Mouse (Mus musculus): ENCODE measurements around the gene Magi1. TPM values are rescaled to one million over a fixed set of nuclear protein-coding genes. Genes with fewer than 3 reads are reported as not detected.

Magi1 gene
- polyA plus RNA-seq, 1 experiment from 2014 or later: 29.9 TPM

GRCm38 (mm10) chr6:94200910-94201309, 82.8 kb downstream of the Magi1 start:
- Histone ChIP-seq H3K4me3 (replicated peaks) (no peak overlapping the region), H3K4me1 (peaks cover 16% of the 10 kb centered on the region; the same call in 1 of the 2 replicates), H3K27me3 (replicated peaks) (no peaks in the 10 kb centered on the region), H3K9ac (replicated peaks) (no peak overlapping the region), H3K36me3 (no peaks in the 10 kb centered on the region), H3K4me2 (no peak overlapping the region), H3K27ac (replicated peaks) (no peak overlapping the region), H3K9me3 (replicated peaks) (no peaks in the 10 kb centered on the region)
- 69% methylated on average over 3 of the region's 3 CpGs for WGBS
- ATAC-seq (ENCODE audit: low FRiP score): no peak

- Histone ChIP-seq H3K27ac (replicated peaks) (no peak overlapping the region), H3K9ac (replicated peaks) (no peak overlapping the region), H3K9me3 (replicated peaks) (no peaks in the 10 kb centered on the region), H3K27me3 (replicated peaks) (no peaks in the 10 kb centered on the region), H3K36me3 (no peaks in the 10 kb centered on the region), H3K4me1 (0 out of 2 replicates have a peak, but pooled peaks cover 12% of the 10 kb centered on the region), H3K4me2 (no peak overlapping the region), H3K4me3 (replicated peaks) (no peak overlapping the region)
- no peak for ATAC-seq (ENCODE audit: low FRiP score)
- WGBS: 85% methylated on average over 2 of the region's 2 CpGs
These were observed 84.0 kb downstream of the Magi1 start for GRCm38 (mm10) chr6:94199696-94200095.

- Histone ChIP-seq H3K36me3 (no peaks in the 10 kb centered on the region), H3K27me3 (replicated peaks) (no peaks in the 10 kb centered on the region), H3K4me3 (replicated peaks) (no peak overlapping the region), H3K9me3 (replicated peaks) (no peaks in the 10 kb centered on the region), H3K9ac (replicated peaks) (no peak overlapping the region), H3K4me1 (0 out of 2 replicates have a peak, but pooled peaks cover 2% of the 10 kb centered on the region), H3K4me2 (no peak overlapping the region), H3K27ac (replicated peaks) (no peak overlapping the region)
- WGBS: 94% methylated on average over 1 of the region's 1 CpGs
- no peak for ATAC-seq (ENCODE audit: low FRiP score)
These were observed 85.9 kb downstream of the Magi1 start for GRCm38 (mm10) chr6:94197831-94198230.

GRCm38 (mm10) chr6:94195303-94195911, 88.3 kb downstream of the Magi1 start:
- no peak overlapping the region for H3K27ac ChIP-seq (replicated peaks)
- 78% methylated on average over 14 of the region's 14 CpGs for WGBS
- H3K27me3 ChIP-seq (replicated peaks): no peaks in the 10 kb centered on the region
- no peak for ATAC-seq (ENCODE audit: low FRiP score)
- no peak overlapping the region for H3K9ac ChIP-seq (replicated peaks)
- H3K36me3 ChIP-seq: no peaks in the 10 kb centered on the region
- no peak overlapping the region for H3K4me3 ChIP-seq (replicated peaks)
- no peaks in the 10 kb centered on the region for H3K9me3 ChIP-seq (replicated peaks)
- H3K4me1 ChIP-seq: no peaks in the 10 kb centered on the region
- H3K4me2 ChIP-seq: no peak overlapping the region

- Histone ChIP-seq H3K27ac (replicated peaks) (no peak overlapping the region), H3K9ac (replicated peaks) (no peak overlapping the region), H3K27me3 (replicated peaks) (no peaks in the 10 kb centered on the region), H3K36me3 (no peaks in the 10 kb centered on the region), H3K4me3 (replicated peaks) (no peak overlapping the region), H3K9me3 (replicated peaks) (no peaks in the 10 kb centered on the region), H3K4me2 (no peak overlapping the region), H3K4me1 (no peaks in the 10 kb centered on the region)
- WGBS: 89% methylated on average over 5 of the region's 5 CpGs
- ATAC-seq (ENCODE audit: low FRiP score): no peak
These were observed 92.9 kb downstream of the Magi1 start for GRCm38 (mm10) chr6:94190830-94191229.

- H3K4me3 ChIP-seq (replicated peaks): no peak overlapping the region
- H3K36me3 ChIP-seq: no peaks in the 10 kb centered on the region
- H3K27me3 ChIP-seq (replicated peaks): no peaks in the 10 kb centered on the region
- H3K27ac ChIP-seq (replicated peaks): no peak overlapping the region; the same call in 1 of the 2 replicates
- no peak overlapping the region for H3K9ac ChIP-seq (replicated peaks)
- no peak for ATAC-seq (ENCODE audit: low FRiP score)
- no peaks in the 10 kb centered on the region for H3K9me3 ChIP-seq (replicated peaks)
- no peak overlapping the region for H3K4me2 ChIP-seq
- no peaks in the 10 kb centered on the region for H3K4me1 ChIP-seq
- WGBS: 62% methylated on average over 5 of the region's 5 CpGs
These were observed 94.3 kb downstream of the Magi1 start for GRCm38 (mm10) chr6:94189379-94189778.

- H3K4me3 ChIP-seq (replicated peaks): no peak overlapping the region
- WGBS: 74% methylated on average over 7 of the region's 7 CpGs
- no peaks in the 10 kb centered on the region for H3K9me3 ChIP-seq (replicated peaks)
- no peaks in the 10 kb centered on the region for H3K27me3 ChIP-seq (replicated peaks)
- H3K27ac ChIP-seq (replicated peaks): no peak overlapping the region
- ATAC-seq (ENCODE audit: low FRiP score): no peak
- H3K4me2 ChIP-seq: no peak overlapping the region
- no peak overlapping the region for H3K9ac ChIP-seq (replicated peaks)
- no peaks in the 10 kb centered on the region for H3K36me3 ChIP-seq
- H3K4me1 ChIP-seq: peaks cover 16% of the 10 kb centered on the region; the same call in 1 of the 2 replicates
These were observed 96.9 kb downstream of the Magi1 start for GRCm38 (mm10) chr6:94186628-94187319.

- 62% methylated on average over 4 of the region's 4 CpGs for WGBS
- Histone ChIP-seq H3K4me2 (no peak overlapping the region), H3K27ac (replicated peaks) (no peak overlapping the region), H3K9me3 (replicated peaks) (no peaks in the 10 kb centered on the region), H3K36me3 (no peaks in the 10 kb centered on the region), H3K9ac (replicated peaks) (no peak overlapping the region), H3K4me1 (peaks cover 18% of the 10 kb centered on the region; the same call in 1 of the 2 replicates), H3K27me3 (replicated peaks) (no peaks in the 10 kb centered on the region), H3K4me3 (replicated peaks) (no peak overlapping the region)
- no peak for ATAC-seq (ENCODE audit: low FRiP score)
These were observed 99.4 kb downstream of the Magi1 start for GRCm38 (mm10) chr6:94184268-94184667.

- Histone ChIP-seq H3K4me2 (0 out of 2 replicates have a peak overlapping the region, but pooled peaks have one; percentile 0), H3K4me1 (peaks cover 18% of the 10 kb centered on the region; the same call in 1 of the 2 replicates), H3K9me3 (replicated peaks) (no peaks in the 10 kb centered on the region), H3K27me3 (replicated peaks) (no peaks in the 10 kb centered on the region), H3K4me3 (replicated peaks) (no peak overlapping the region), H3K9ac (replicated peaks) (no peak overlapping the region), H3K27ac (replicated peaks) (no peak overlapping the region), H3K36me3 (no peaks in the 10 kb centered on the region)
- WGBS: 49% methylated on average over 14 of the region's 14 CpGs
- ATAC-seq (ENCODE audit: low FRiP score): no peak
These were observed 100.3 kb downstream of the Magi1 start for GRCm38 (mm10) chr6:94183354-94183851.

- H3K4me2 ChIP-seq: no peak overlapping the region
- no peak overlapping the region for H3K9ac ChIP-seq (replicated peaks)
- ATAC-seq (ENCODE audit: low FRiP score): no peak
- H3K36me3 ChIP-seq: no peaks in the 10 kb centered on the region
- no peaks in the 10 kb centered on the region for H3K9me3 ChIP-seq (replicated peaks)
- peaks cover 18% of the 10 kb centered on the region; the same call in 1 of the 2 replicates for H3K4me1 ChIP-seq
- H3K27ac ChIP-seq (replicated peaks): no peak overlapping the region
- WGBS: 16% methylated on average over 2 of the region's 2 CpGs
- no peaks in the 10 kb centered on the region for H3K27me3 ChIP-seq (replicated peaks)
- no peak overlapping the region for H3K4me3 ChIP-seq (replicated peaks)
These were observed 102.0 kb downstream of the Magi1 start for GRCm38 (mm10) chr6:94181673-94182255.

- Histone ChIP-seq H3K9ac (replicated peaks) (no peak overlapping the region), H3K4me3 (replicated peaks) (no peak overlapping the region), H3K36me3 (no peaks in the 10 kb centered on the region), H3K27ac (replicated peaks) (no peak overlapping the region), H3K27me3 (replicated peaks) (no peaks in the 10 kb centered on the region), H3K9me3 (replicated peaks) (no peaks in the 10 kb centered on the region), H3K4me1 (peaks cover 22% of the 10 kb centered on the region; the same call in 1 of the 2 replicates), H3K4me2 (no peak overlapping the region)
- ATAC-seq (ENCODE audit: low FRiP score): no peak
- 92% methylated on average over 14 of the region's 14 CpGs for WGBS
These were observed 103.2 kb downstream of the Magi1 start for GRCm38 (mm10) chr6:94180331-94181150.
